Mouse (Mus musculus) left cerebral cortex, postnatal 10 days (tissue): ENCODE measurements at regions not wholly inside any gene's neighbourhood (a gene's known extent, or its start where the extent isn't known, plus 50 kb on each side); places are given as distances from the start of the nearest gene placed in this dataset.
"Not testable (repeated sequence)": the region's sequence is repeated elsewhere in the genome, so short reads cannot be mapped to it uniquely, and the experiment has no call there.

Source experiments
- DNase-seq, 2 experiments: peaks; one replicate each; pipeline ENCODE4 v3.0.0; 2021 to 2022; ENCODE audit warnings: low spot score in 2 of 2, mixed read lengths in 1 of 2; ENCODE audit errors: extremely low spot score in 1 of 2
- intact Hi-C: fragments of 180-260 bp; cut with DNase I; formaldehyde crosslinking; loops from one replicate; pipeline ENCODE4 v1.15.1; 2025

GRCm38 (mm10) chr13:68372631-68373030, 209.3 kb downstream of the Mtrr start:
- intact Hi-C loops: loop anchor here (10.0 kb wide), 1 partner anchor 58 kb away; no protein-coding TSS in a partner anchor
- not testable (repeated sequence) for DNase-seq
